Mouse (Mus musculus): Measurements from ENCODE around the gene Dapk3.

GRCm38 (mm10) chr10:81142551-81142981 lies 40.2 kb upstream of the Dapk3 start:
- TF ChIP-seq CTCF (IDR thresholded peaks at IDR 0.05) (no peak), EP300 (IDR thresholded peaks at IDR 0.05) (no peak)

Measured in lung, postnatal 0 days (tissue).